Mouse (Mus musculus) heart, embryonic 10.5 days (tissue): Measurements from ENCODE around the gene Olfr1413. TPM values are rescaled to one million over a fixed set of nuclear protein-coding genes. Genes with fewer than 3 reads are reported as not detected.

Source experiments
- DNase-seq: peaks from one replicate; pipeline ENCODE4 v3.0.0-alpha.2; 2017; ENCODE audit warnings: low spot score
- H3K27ac ChIP-seq: fragments of 300-500 bp; sonication (generic); 2 replicates; pipeline ENCODE4 v1.5.1; 2016; ENCODE audit warnings: mild to moderate bottlenecking
- H3K27me3 ChIP-seq: fragments of 300-500 bp; sonication (generic); 2 replicates; pipeline ENCODE4 v1.6.1; 2016; ENCODE audit warnings: mild to moderate bottlenecking; ENCODE audit not compliant: poor library complexity, insufficient read depth, severe bottlenecking
- H3K36me3 ChIP-seq: fragments of 300-500 bp; sonication (generic); 2 replicates; pipeline ENCODE4 v1.6.1; 2016; ENCODE audit warnings: mild to moderate bottlenecking, moderate library complexity
- H3K4me1 ChIP-seq: fragments of 300-500 bp; sonication (generic); 2 replicates; pipeline ENCODE4 v1.6.1; 2016; ENCODE audit warnings: mild to moderate bottlenecking
- H3K4me3 ChIP-seq: fragments of 300-500 bp; sonication (generic); 2 replicates; pipeline ENCODE4 v1.5.1; 2016; ENCODE audit warnings: mild to moderate bottlenecking, moderate library complexity
- H3K9me3 ChIP-seq: fragments of 300-500 bp; sonication (generic); 2 replicates; pipeline ENCODE4 v1.6.1; 2016; ENCODE audit warnings: mild to moderate bottlenecking, moderate library complexity
- WGBS: fragments of 180-500 bp; shearing (Covaris S2); methylation state at CpG from one replicate; pipeline ENCODE4 v1.1.7; 2016; 5-methylcytosine and 5-hydroxymethylcytosine counted together
- polyA plus RNA-seq: library from polyadenylated mRNA; unstranded; fragments of >200 nt; fragmentation: Nextera tagmentation; extraction: Ambion mirVana; gene quantifications from 2 replicates; pipeline ENCODE4 v1.2.1, GENCODE M21; 2016

The Olfr1413 gene
- not detected in 2 replicates for polyA plus RNA-seq

GRCm38 (mm10) chr1:92571022-92571421, at the start of gene Olfr1413:
Gene Olfr1413 (plus strand): TSS chr1:92571322.
- 73% methylated on average over 3 of the region's 3 CpGs for WGBS
- H3K27ac ChIP-seq: no peak within 1 kb of the TSS
- no peak within 1 kb of the TSS for H3K4me3 ChIP-seq
- H3K27me3 ChIP-seq: no peaks in the 10 kb centered on the region
- H3K36me3 ChIP-seq: no peaks in the 10 kb centered on the region
- DNase-seq: no peak
- no peaks in the 10 kb centered on the region for H3K4me1 ChIP-seq
- H3K9me3 ChIP-seq: no peaks in the 10 kb centered on the region

GRCm38 (mm10) chr1:92521376-92521775, 49.7 kb upstream of the Olfr1413 start:
- H3K27me3 ChIP-seq: peaks cover 22% of the 10 kb centered on the region
- 17% methylated on average over 10 of the region's 10 CpGs for whole genome bisulfite sequencing
- H3K4me1 ChIP-seq: no peaks in the 10 kb centered on the region
- no peak overlapping the region for H3K27ac ChIP-seq
- DNase-seq: no peak
- no peak overlapping the region for H3K4me3 ChIP-seq
- no peaks in the 10 kb centered on the region for H3K9me3 ChIP-seq
- H3K36me3 ChIP-seq: no peaks in the 10 kb centered on the region

- H3K36me3 ChIP-seq: no peaks in the 10 kb centered on the region
- 84% methylated on average over 3 of the region's 3 CpGs for WGBS
These were observed 47.4 kb upstream of the Olfr1413 start for GRCm38 (mm10) chr1:92523764-92524163.

GRCm38 (mm10) chr1:92536972-92537371, 34.1 kb upstream of the Olfr1413 start:
- Histone ChIP-seq H3K27me3 (no peaks in the 10 kb centered on the region), H3K4me1 (no peaks in the 10 kb centered on the region), H3K9me3 (no peaks in the 10 kb centered on the region), H3K27ac (no peak overlapping the region), H3K36me3 (no peaks in the 10 kb centered on the region), H3K4me3 (no peak overlapping the region)
- 35% methylated on average over 5 of the region's 5 CpGs for WGBS
- no peak for DNase-seq

More at GRCm38 (mm10) chr1:92523764-92524163, 47.4 kb upstream of the Olfr1413 start:
- Histone ChIP-seq H3K27ac (no peak overlapping the region), H3K27me3 (peaks cover 9% of the 10 kb centered on the region; the same call in 1 of the 2 replicates), H3K4me3 (no peak overlapping the region), H3K4me1 (no peaks in the 10 kb centered on the region), H3K9me3 (no peaks in the 10 kb centered on the region)
- no peak for DNase-seq

- H3K27me3 ChIP-seq: no peaks in the 10 kb centered on the region
- no peak for DNase-seq
- no peaks in the 10 kb centered on the region for H3K36me3 ChIP-seq
- 42% methylated on average over 2 of the region's 2 CpGs for WGBS
- H3K4me1 ChIP-seq: no peaks in the 10 kb centered on the region
- no peak overlapping the region for H3K4me3 ChIP-seq
- H3K9me3 ChIP-seq: no peaks in the 10 kb centered on the region
- no peak overlapping the region for H3K27ac ChIP-seq
These were observed 32.1 kb upstream of the Olfr1413 start for GRCm38 (mm10) chr1:92539071-92539470.

- Histone ChIP-seq H3K27ac (no peak overlapping the region), H3K4me3 (no peak overlapping the region), H3K36me3 (no peaks in the 10 kb centered on the region), H3K9me3 (no peaks in the 10 kb centered on the region), H3K27me3 (no peaks in the 10 kb centered on the region), H3K4me1 (no peaks in the 10 kb centered on the region)
- WGBS: 80% methylated on average over 2 of the region's 2 CpGs
- no peak for DNase-seq
These were observed 25.2 kb upstream of the Olfr1413 start for GRCm38 (mm10) chr1:92545929-92546328.

GRCm38 (mm10) chr1:92585479-92585878, 14.4 kb downstream of the Olfr1413 start, which contains the start of gene Olfr1412:
Gene Olfr1412 (plus strand): TSS chr1:92585779.
- no peak for DNase-seq
- H3K27me3 ChIP-seq: no peaks in the 10 kb centered on the region
- H3K9me3 ChIP-seq: no peaks in the 10 kb centered on the region
- H3K27ac ChIP-seq: no peak within 1 kb of the TSS
- WGBS: 77% methylated on average over 2 of the region's 2 CpGs
- H3K36me3 ChIP-seq: no peaks in the 10 kb centered on the region
- H3K4me1 ChIP-seq: no peaks in the 10 kb centered on the region
- no peak within 1 kb of the TSS for H3K4me3 ChIP-seq

GRCm38 (mm10) chr1:92594111-92594510, 23.0 kb downstream of the Olfr1413 start, which contains the start of gene Olfr1411:
Gene Olfr1411 (plus strand): TSS chr1:92594411.
- Histone ChIP-seq H3K27ac (no peak within 1 kb of the TSS), H3K27me3 (no peaks in the 10 kb centered on the region), H3K4me1 (no peaks in the 10 kb centered on the region), H3K36me3 (no peaks in the 10 kb centered on the region), H3K4me3 (no peak within 1 kb of the TSS), H3K9me3 (no peaks in the 10 kb centered on the region)
- DNase-seq: no peak

- Histone ChIP-seq H3K4me3 (no peak overlapping the region), H3K27ac (no peak overlapping the region), H3K4me1 (no peaks in the 10 kb centered on the region), H3K36me3 (no peaks in the 10 kb centered on the region), H3K27me3 (no peaks in the 10 kb centered on the region), H3K9me3 (no peaks in the 10 kb centered on the region)
- DNase-seq: no peak
- 71% methylated on average over 3 of the region's 3 CpGs for WGBS
These were observed 24.9 kb downstream of the Olfr1413 start for GRCm38 (mm10) chr1:92596019-92596418.

GRCm38 (mm10) chr1:92605482-92605881, 34.4 kb downstream of the Olfr1413 start, which contains the start of gene Olfr1410:
Gene Olfr1410 (plus strand): TSS chr1:92605782.
- 82% methylated on average over 1 of the region's 1 CpGs for WGBS
- DNase-seq: peak; percentile 51
- Histone ChIP-seq H3K36me3 (no peaks in the 10 kb centered on the region), H3K27ac (no peak within 1 kb of the TSS), H3K4me3 (no peak within 1 kb of the TSS), H3K4me1 (no peaks in the 10 kb centered on the region), H3K9me3 (no peaks in the 10 kb centered on the region), H3K27me3 (0 out of 2 replicates have a peak, but pooled peaks cover 4% of the 10 kb centered on the region)

- no peaks in the 10 kb centered on the region for H3K36me3 ChIP-seq
- 68% methylated on average over 4 of the region's 4 CpGs for WGBS
- H3K9me3 ChIP-seq: no peaks in the 10 kb centered on the region
- DNase-seq: peak; percentile 70
- peaks cover 7% of the 10 kb centered on the region; the same call in 1 of the 2 replicates for H3K27me3 ChIP-seq
- no peak overlapping the region for H3K4me3 ChIP-seq
- H3K4me1 ChIP-seq: no peaks in the 10 kb centered on the region
- H3K27ac ChIP-seq: no peak overlapping the region
These were observed 36.6 kb downstream of the Olfr1413 start for GRCm38 (mm10) chr1:92607711-92608110.

GRCm38 (mm10) chr1:92611008-92611407, 39.9 kb downstream of the Olfr1413 start:
- Histone ChIP-seq H3K4me1 (no peaks in the 10 kb centered on the region), H3K4me3 (no peak overlapping the region), H3K36me3 (no peaks in the 10 kb centered on the region), H3K27me3 (peaks cover 7% of the 10 kb centered on the region; the same call in 1 of the 2 replicates), H3K9me3 (no peaks in the 10 kb centered on the region), H3K27ac (no peak overlapping the region)
- DNase-seq: peak; percentile 72
- WGBS: 5% methylated on average over 5 of the region's 5 CpGs

- Histone ChIP-seq H3K9me3 (no peaks in the 10 kb centered on the region), H3K36me3 (no peaks in the 10 kb centered on the region), H3K27ac (no peak overlapping the region), H3K4me3 (no peak overlapping the region), H3K4me1 (no peaks in the 10 kb centered on the region), H3K27me3 (peaks cover 13% of the 10 kb centered on the region; the same call in 1 of the 2 replicates)
- DNase-seq: no peak
- 47% methylated on average over 4 of the region's 4 CpGs for WGBS
These were observed 42.1 kb downstream of the Olfr1413 start for GRCm38 (mm10) chr1:92613175-92613574.

- Histone ChIP-seq H3K9me3 (no peaks in the 10 kb centered on the region), H3K27me3 (peaks cover 19% of the 10 kb centered on the region; the same call in 1 of the 2 replicates), H3K36me3 (no peaks in the 10 kb centered on the region), H3K27ac (no peak overlapping the region), H3K4me3 (no peak overlapping the region), H3K4me1 (no peaks in the 10 kb centered on the region)
- no peak for DNase-seq
- 16% methylated on average over 1 of the region's 1 CpGs for WGBS
These were observed 43.4 kb downstream of the Olfr1413 start for GRCm38 (mm10) chr1:92614516-92614915.
